Comparison of ENCODE assay signal across 10 mouse cellular contexts in the genomic region with DNA sequence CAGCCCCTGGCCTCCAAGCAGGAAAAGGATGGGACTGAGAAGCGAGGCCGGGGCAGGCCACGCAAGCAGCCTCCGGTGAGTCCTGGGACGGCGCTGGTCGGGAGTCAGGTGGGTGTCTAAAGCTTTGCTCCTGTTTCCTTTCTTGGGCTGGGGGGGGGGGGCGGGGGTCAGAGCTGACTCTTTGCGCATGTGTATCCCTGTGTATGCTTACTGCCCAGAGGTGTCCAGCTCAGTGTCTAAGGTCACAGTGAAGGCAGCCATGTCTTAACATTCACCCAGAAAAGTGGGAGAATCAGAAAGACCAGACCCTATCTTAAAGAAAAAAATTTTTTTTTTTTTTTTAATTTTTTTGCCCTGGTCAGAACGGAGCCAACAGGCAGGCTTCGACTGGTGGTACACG. TPM values are rescaled to one million over a fixed set of nuclear protein-coding genes. Genes with fewer than 3 reads are reported as not detected.
A peak's percentile ranks its signal among the peaks of the same experiment; 100 is the strongest.
DNase-seq lines count a peak whose midpoint lies in the region; ATAC-seq and TF ChIP-seq lines count a peak whose summit lies in the region.
"Had no signal": no experiment of that assay in that cellular context is flagged by ENCODE, and none has a peak within 500 bp of the region (broad histone marks: within the 10 kb centered on the region; RNA-seq: fewer than 3 reads in every experiment).

No protein-coding gene starts in this region.

- no peaks in the 10 kb centered on the region for H3K36me3 ChIP-seq in heart, embryonic 16.5 days (ENCODE audit: control insufficient read depth, insufficient read depth)
- peaks cover 14% of the 10 kb centered on the region for H3K36me3 ChIP-seq in heart, embryonic 12.5 days
- H3K36me3 ChIP-seq in stomach, embryonic 14.5 days (ENCODE audit: control insufficient read depth, insufficient read depth, low read length): peaks cover 5% of the 10 kb centered on the region; the same call in 1 of the 2 replicates
- no peaks in the 10 kb centered on the region for H3K36me3 ChIP-seq in stomach, postnatal 0 days (ENCODE audit: control insufficient read depth, insufficient read depth, low read length)
- H3K36me3 ChIP-seq in limb, embryonic 10.5 days: peaks cover 50% of the 10 kb centered on the region

- TF ChIP-seq EP300 in stomach, postnatal 0 days (optimal IDR thresholded peaks at IDR 0.05): no peak

- no peak overlapping the region for H3K27ac ChIP-seq in heart, embryonic 16.5 days (ENCODE audit: low read length)
- no peak overlapping the region for H3K27ac ChIP-seq in heart, embryonic 12.5 days (ENCODE audit: poor library complexity, severe bottlenecking)
- no peak overlapping the region for H3K27ac ChIP-seq in stomach, embryonic 14.5 days (ENCODE audit: low read length)
- H3K27ac ChIP-seq in stomach, postnatal 0 days (replicated peaks): no peak overlapping the region
- H3K27ac ChIP-seq in limb, embryonic 10.5 days: peak overlapping the region; percentile 99; the same call in 1 of the 2 replicates

- peaks cover 27% of the 10 kb centered on the region for H3K4me1 ChIP-seq in heart, embryonic 16.5 days (ENCODE audit: control insufficient read depth, insufficient read depth, low read length)
- H3K4me1 ChIP-seq in heart, embryonic 12.5 days (replicated peaks): peaks cover 50% of the 10 kb centered on the region
- H3K4me1 ChIP-seq in stomach, embryonic 14.5 days (ENCODE audit: control insufficient read depth, insufficient read depth, low read length): peaks cover 22% of the 10 kb centered on the region
- H3K4me1 ChIP-seq in stomach, postnatal 0 days (replicated peaks; ENCODE audit: control insufficient read depth, insufficient read depth): peaks cover 4% of the 10 kb centered on the region; the same call in 1 of the 2 replicates
- peaks cover 64% of the 10 kb centered on the region for H3K4me1 ChIP-seq in limb, embryonic 10.5 days

- WGBS in heart, embryonic 16.5 days: 77% methylated on average over 11 of the region's 12 CpGs
- 70% methylated on average over 12 of the region's 12 CpGs for WGBS in heart, embryonic 12.5 days
- 57% methylated on average over 11 of the region's 12 CpGs for WGBS in stomach, embryonic 14.5 days
- WGBS in stomach, postnatal 0 days: 57% methylated on average over 10 of the region's 12 CpGs
- 78% methylated on average over 12 of the region's 12 CpGs for WGBS in limb, embryonic 10.5 days

- no peaks in the 10 kb centered on the region for H3K27me3 ChIP-seq in heart, embryonic 16.5 days (ENCODE audit: control insufficient read depth, insufficient read depth, low read length)
- no peaks in the 10 kb centered on the region for H3K27me3 ChIP-seq in heart, embryonic 12.5 days (replicated peaks)
- H3K27me3 ChIP-seq in stomach, embryonic 14.5 days (ENCODE audit: control insufficient read depth, insufficient read depth, low read length): no peaks in the 10 kb centered on the region
- no peaks in the 10 kb centered on the region for H3K27me3 ChIP-seq in stomach, postnatal 0 days (ENCODE audit: control insufficient read depth, insufficient read depth, low read length)
- no peaks in the 10 kb centered on the region for H3K27me3 ChIP-seq in limb, embryonic 10.5 days (ENCODE audit: low read depth, poor library complexity, severe bottlenecking)

- no peaks in the 10 kb centered on the region for H3K9me3 ChIP-seq in heart, embryonic 16.5 days (replicated peaks; ENCODE audit: control insufficient read depth, low read length)
- H3K9me3 ChIP-seq in heart, embryonic 12.5 days (replicated peaks): no peaks in the 10 kb centered on the region
- H3K9me3 ChIP-seq in stomach, embryonic 14.5 days (ENCODE audit: control insufficient read depth, low read depth, low read length): no peaks in the 10 kb centered on the region
- no peaks in the 10 kb centered on the region for H3K9me3 ChIP-seq in stomach, postnatal 0 days (ENCODE audit: control insufficient read depth, low read length)
- no peaks in the 10 kb centered on the region for H3K9me3 ChIP-seq in limb, embryonic 10.5 days (replicated peaks)

- ATAC-seq in heart, embryonic 16.5 days (replicated peaks; ENCODE audit: extremely low read depth, insufficient read depth, low FRiP score): no peak
- no peak for ATAC-seq in heart, embryonic 12.5 days (ENCODE audit: insufficient number of reproducible peaks, low FRiP score)
- no peak for ATAC-seq in stomach, embryonic 14.5 days (ENCODE audit: insufficient number of reproducible peaks, insufficient read depth, low FRiP score, low read depth)
- ATAC-seq in stomach, postnatal 0 days (ENCODE audit: low FRiP score, low TSS enrichment): no peak
- ATAC-seq: activated CD4-positive, CD25-positive, alpha-beta regulatory T cell, adult 4 months had no signal

- no peak overlapping the region for H3K9ac ChIP-seq in heart, embryonic 16.5 days (ENCODE audit: low read length)
- H3K9ac ChIP-seq in heart, embryonic 12.5 days: no peak overlapping the region
- H3K9ac ChIP-seq in stomach, embryonic 14.5 days (replicated peaks; ENCODE audit: low read depth, low read length): no peak overlapping the region
- no peak overlapping the region for H3K9ac ChIP-seq in stomach, postnatal 0 days (ENCODE audit: low read length)

- no peak overlapping the region for H3K4me3 ChIP-seq in heart, embryonic 16.5 days (ENCODE audit: low read length)
- H3K4me3 ChIP-seq in heart, embryonic 12.5 days: no peak overlapping the region
- H3K4me3 ChIP-seq in stomach, embryonic 14.5 days (ENCODE audit: low read depth, low read length): no peak overlapping the region
- H3K4me3 ChIP-seq in stomach, postnatal 0 days (ENCODE audit: low read depth, low read length): no peak overlapping the region
- peak overlapping the region; percentile 98 for H3K4me3 ChIP-seq in limb, embryonic 10.5 days

- H3K4me2 ChIP-seq in heart, embryonic 16.5 days (ENCODE audit: low read depth, low read length): peak overlapping the region; percentile 96; the same call in 1 of the 2 replicates
- no peak overlapping the region for H3K4me2 ChIP-seq in heart, embryonic 12.5 days
- peak overlapping the region; percentile 82; the same call in 1 of the 2 replicates for H3K4me2 ChIP-seq in stomach, embryonic 14.5 days (replicated peaks; ENCODE audit: low read depth, low read length)
- no peak overlapping the region for H3K4me2 ChIP-seq in stomach, postnatal 0 days (replicated peaks; ENCODE audit: low read depth)

- no peak for DNase-seq in stomach, postnatal 0 days (ENCODE audit: low spot score)
- DNase-seq in limb, embryonic 10.5 days (ENCODE audit: low spot score): no peak
- DNase-seq in adrenal gland, postnatal 36 days: no peak
- no peak for DNase-seq in kidney, postnatal 36 days
- DNase-seq in cerebellum, adult 8-10 months: no peak
- DNase-seq: lung, adult 18-20 months had no signal

- TF ChIP-seq CTCF in stomach, postnatal 0 days (IDR thresholded peaks at IDR 0.05; ENCODE audit: low read depth): no peak

RNA-seq across cellular contexts. Expression of a gene that starts 3.3 kb away (rescaled TPM):
- 135 and 186 TPM in 2 replicates for polyA plus RNA-seq in heart, embryonic 16.5 days (2015; fragmentation: Nextera tagmentation; extraction: Ambion mirVana)
- polyA plus RNA-seq in heart, embryonic 12.5 days (2016; fragmentation: Nextera tagmentation; extraction: Ambion mirVana): 188 and 194 TPM in 2 replicates
- 231 and 239 TPM in 2 replicates for polyA plus RNA-seq in stomach, embryonic 14.5 days (2014; fragmentation: Nextera tagmentation; extraction: Ambion mirVana)
- polyA plus RNA-seq in stomach, postnatal 0 days (2015; fragmentation: Nextera tagmentation; extraction: Ambion mirVana): 71.1 and 78.4 TPM in 2 replicates
- 904 and 1,218 TPM in 2 replicates for polyA plus RNA-seq in limb, embryonic 10.5 days (2016; fragmentation: Nextera tagmentation; extraction: Ambion mirVana)
- total RNA-seq in adrenal gland, postnatal 36 days (2021): 10 to 100 TPM; 16.1 to 19.4 TPM

RNA-seq across cellular contexts. Expression of a gene that starts 6.0 kb away (rescaled TPM):
- 22.2 and 22.6 TPM in 2 replicates for polyA plus RNA-seq in heart, embryonic 16.5 days (2015; fragmentation: Nextera tagmentation; extraction: Ambion mirVana)
- polyA plus RNA-seq in heart, embryonic 12.5 days (2016; fragmentation: Nextera tagmentation; extraction: Ambion mirVana): 13.2 and 14.9 TPM in 2 replicates
- 22.6 and 24.3 TPM in 2 replicates for polyA plus RNA-seq in stomach, embryonic 14.5 days (2014; fragmentation: Nextera tagmentation; extraction: Ambion mirVana)
- 37.1 and 37.7 TPM in 2 replicates for polyA plus RNA-seq in stomach, postnatal 0 days (2015; fragmentation: Nextera tagmentation; extraction: Ambion mirVana)
- 9.4 TPM in 2 replicates for polyA plus RNA-seq in limb, embryonic 10.5 days (2016; fragmentation: Nextera tagmentation; extraction: Ambion mirVana)
- total RNA-seq in adrenal gland, postnatal 36 days (2021): 10 to 100 TPM; 20.0 to 22.9 TPM

RNA-seq across cellular contexts. Expression of a gene that starts 38.4 kb away (rescaled TPM):
- polyA plus RNA-seq in heart, embryonic 16.5 days (2015; fragmentation: Nextera tagmentation; extraction: Ambion mirVana): 0.25 and 0.30 TPM in 2 replicates
- polyA plus RNA-seq in heart, embryonic 12.5 days (2016; fragmentation: Nextera tagmentation; extraction: Ambion mirVana): 0.08 and 0.10 TPM in 2 replicates
- polyA plus RNA-seq in stomach, embryonic 14.5 days (2014; fragmentation: Nextera tagmentation; extraction: Ambion mirVana): 0.17 and 0.27 TPM in 2 replicates
- polyA plus RNA-seq in stomach, postnatal 0 days (2015; fragmentation: Nextera tagmentation; extraction: Ambion mirVana): 0.16 TPM in 2 replicates
- polyA plus RNA-seq in limb, embryonic 10.5 days (2016; fragmentation: Nextera tagmentation; extraction: Ambion mirVana): 0.06 and 0.35 TPM in 2 replicates
- 10 to 100 TPM in 1 of 2 experiments, 1 to 10 TPM in 1; 3.4 to 12.2 TPM for total RNA-seq in adrenal gland, postnatal 36 days (2021)

Comparison
In these comparisons a context has a peak if more than half of its experiments do, and no peak if none do; other contexts are left out.
1. H3K4me2 ChIP-seq: peak in heart, embryonic 16.5 days (single experiment) and stomach, embryonic 14.5 days (single experiment); none in heart, embryonic 12.5 days (single experiment) and stomach, postnatal 0 days (single experiment).